ENCODE assay signal across 21 mouse cellular contexts in genomic region chr8:71626753-71627152, GRCm38 (mm10). TPM values are rescaled to one million over a fixed set of nuclear protein-coding genes. Genes with fewer than 3 reads are reported as not detected.
DNase-seq lines count a peak whose midpoint lies in the region; ATAC-seq and TF ChIP-seq lines count a peak whose summit lies in the region.
"Had no signal": no experiment of that assay in that cellular context is flagged by ENCODE, and none has a peak within 500 bp of the region (broad histone marks: within the 10 kb centered on the region; RNA-seq: fewer than 3 reads in every experiment).

No protein-coding gene starts in this region.

- no peak overlapping the region for H3K9ac ChIP-seq in heart, postnatal 0 days (replicated peaks; ENCODE audit: low read depth, low read length)
- no peak overlapping the region for H3K9ac ChIP-seq in lung, embryonic 15.5 days
- peak overlapping the region; percentile 0; the same call in 1 of the 2 replicates for H3K9ac ChIP-seq in ES-Bruce4 (ENCODE audit: low read depth, poor library complexity, severe bottlenecking)
- H3K9ac ChIP-seq in embryonic facial prominence, embryonic 15.5 days, result no peak overlapping the region
- H3K9ac ChIP-seq: hindbrain, embryonic 15.5 days; intestine, embryonic 15.5 days; limb, embryonic 12.5 days; liver, embryonic 12.5 days had no signal

- H3K27me3 ChIP-seq in heart, postnatal 0 days (ENCODE audit: control insufficient read depth, insufficient read depth, low read length), result peaks cover 16% of the 10 kb centered on the region
- H3K27me3 ChIP-seq in lung, embryonic 15.5 days, result peaks cover 10% of the 10 kb centered on the region
- no peaks in the 10 kb centered on the region for H3K27me3 ChIP-seq in ES-Bruce4 (ENCODE audit: control insufficient read depth, insufficient read depth, low read length, poor library complexity, severe bottlenecking)
- H3K27me3 ChIP-seq in embryonic facial prominence, embryonic 15.5 days, result peaks cover 7% of the 10 kb centered on the region
- H3K27me3 ChIP-seq: hindbrain, embryonic 15.5 days had no signal

- peaks cover 15% of the 10 kb centered on the region for H3K4me1 ChIP-seq in heart, postnatal 0 days (ENCODE audit: control insufficient read depth, insufficient read depth)
- peaks cover 30% of the 10 kb centered on the region for H3K4me1 ChIP-seq in lung, embryonic 15.5 days
- H3K4me1 ChIP-seq in ES-Bruce4 (ENCODE audit: control insufficient read depth, insufficient read depth, low read length), result peaks cover 10% of the 10 kb centered on the region
- peaks cover 34% of the 10 kb centered on the region for H3K4me1 ChIP-seq in embryonic facial prominence, embryonic 15.5 days

- no peak for ATAC-seq in heart, postnatal 0 days (ENCODE audit: insufficient read depth, low read depth)
- ATAC-seq in lung, embryonic 15.5 days (ENCODE audit: borderline replicate concordance, extremely low read depth, low FRiP score, low TSS enrichment), result no peak
- ATAC-seq in embryonic facial prominence, embryonic 15.5 days (ENCODE audit: insufficient number of reproducible peaks, low FRiP score, low TSS enrichment, low read depth), result no peak
- ATAC-seq: intestine, embryonic 15.5 days; liver, embryonic 12.5 days; lung, postnatal 0 days had no signal

- peaks cover 20% of the 10 kb centered on the region for H3K9me3 ChIP-seq in heart, postnatal 0 days (replicated peaks; ENCODE audit: control insufficient read depth, low read length)
- H3K9me3 ChIP-seq in lung, embryonic 15.5 days, result peaks cover 5% of the 10 kb centered on the region; the same call in 1 of the 2 replicates
- H3K9me3 ChIP-seq in ES-Bruce4 (replicated peaks; ENCODE audit: control insufficient read depth, insufficient read depth, low read length, poor library complexity, severe bottlenecking), result peaks cover 21% of the 10 kb centered on the region
- peaks cover 11% of the 10 kb centered on the region for H3K9me3 ChIP-seq in embryonic facial prominence, embryonic 15.5 days (replicated peaks)
- H3K9me3 ChIP-seq: hindbrain, embryonic 15.5 days had no signal

- no peak for TF ChIP-seq EP300 in heart, postnatal 0 days (IDR thresholded peaks at IDR 0.05; ENCODE audit: low read depth)
- no peak for TF ChIP-seq EP300 in ES-Bruce4 (IDR thresholded peaks at IDR 0.05; ENCODE audit: insufficient read depth, low read depth, low read length)

- peaks cover 44% of the 10 kb centered on the region for H3K36me3 ChIP-seq in heart, postnatal 0 days (replicated peaks; ENCODE audit: control insufficient read depth, insufficient read depth, low read length)
- peaks cover 27% of the 10 kb centered on the region for H3K36me3 ChIP-seq in lung, embryonic 15.5 days
- peaks cover 28% of the 10 kb centered on the region for H3K36me3 ChIP-seq in ES-Bruce4 (ENCODE audit: control insufficient read depth, insufficient read depth, low read length, poor library complexity, severe bottlenecking)
- peaks cover 47% of the 10 kb centered on the region for H3K36me3 ChIP-seq in embryonic facial prominence, embryonic 15.5 days

- TF ChIP-seq CTCF in heart, postnatal 0 days (IDR thresholded peaks at IDR 0.05; ENCODE audit: low read depth), result no peak
- TF ChIP-seq CTCF in ES-Bruce4 (IDR thresholded peaks at IDR 0.05; ENCODE audit: low read depth, low read length), result no peak

- DNase-seq in heart, postnatal 0 days (ENCODE audit: low spot score), result no peak
- DNase-seq in heart, postnatal 25 days (ENCODE audit: low spot score), result no peak
- DNase-seq in lung, postnatal 25 days (ENCODE audit: low spot score), result no peak
- DNase-seq in thymus, postnatal 14 days, result no peak
- DNase-seq: adrenal gland, postnatal 25 days; B cell, adult 2 months; cerebellum, adult 9-10 months; gastrocnemius, postnatal 25 days; kidney, adult 8-10 months; kidney, postnatal 25 days; right cerebral cortex, postnatal 14 days; spleen, adult 18-20 months had no signal

- TF ChIP-seq POLR2A in ES-Bruce4 (IDR thresholded peaks at IDR 0.05; ENCODE audit: insufficient read depth, low read length), result no peak

- 86% methylated on average over 9 of the region's 9 CpGs for WGBS in heart, postnatal 0 days
- WGBS in lung, embryonic 15.5 days, result 84% methylated on average over 9 of the region's 9 CpGs
- 73% methylated on average over 9 of the region's 9 CpGs for WGBS in embryonic facial prominence, embryonic 15.5 days

- intact Hi-C loops in heart, postnatal 25 days (cut with DNase I), result no loop called here

- H3K4me3 ChIP-seq in heart, postnatal 0 days (ENCODE audit: low read depth, low read length), result no peak overlapping the region
- no peak overlapping the region for H3K4me3 ChIP-seq in lung, embryonic 15.5 days
- no peak overlapping the region for H3K4me3 ChIP-seq in ES-Bruce4 (ENCODE audit: low read depth, low read length)
- H3K4me3 ChIP-seq in embryonic facial prominence, embryonic 15.5 days (replicated peaks), result no peak overlapping the region
- H3K4me3 ChIP-seq: hindbrain, embryonic 15.5 days; intestine, embryonic 15.5 days; limb, embryonic 12.5 days; liver, embryonic 12.5 days had no signal

- peak overlapping the region; percentile 88 for H3K27ac ChIP-seq in heart, postnatal 0 days (ENCODE audit: low read depth)
- peak overlapping the region; percentile 72 for H3K27ac ChIP-seq in lung, embryonic 15.5 days
- peak overlapping the region; percentile 15 for H3K27ac ChIP-seq in ES-Bruce4 (ENCODE audit: insufficient read depth, low read length)
- peak overlapping the region; percentile 68 for H3K27ac ChIP-seq in embryonic facial prominence, embryonic 15.5 days (replicated peaks)

- H3K4me2 ChIP-seq in heart, postnatal 0 days (ENCODE audit: low read depth, low read length), result no peak overlapping the region
- no peak overlapping the region for H3K4me2 ChIP-seq in lung, embryonic 15.5 days
- no peak overlapping the region for H3K4me2 ChIP-seq in embryonic facial prominence, embryonic 15.5 days (replicated peaks)
- H3K4me2 ChIP-seq: hindbrain, embryonic 15.5 days; intestine, embryonic 15.5 days; limb, embryonic 12.5 days; liver, embryonic 12.5 days; midbrain, embryonic 11.5 days had no signal

RNA-seq across cellular contexts. Expression of gene Colgalt1, which starts 16.0 kb away (rescaled TPM):
- 84.1 and 108 TPM in 2 replicates for total RNA-seq in heart, postnatal 0 days (2014; rRNA removed; ENCODE audit: low replicate concordance)
- polyA plus RNA-seq in heart, postnatal 0 days (2015; fragmentation: Nextera tagmentation; extraction: Ambion mirVana), result 32.7 and 35.4 TPM in 2 replicates
- total RNA-seq in heart, postnatal 25 days (2021), result 10 to 100 TPM; 41.3 to 43.1 TPM
- polyA plus RNA-seq in lung, embryonic 15.5 days (2015; fragmentation: Nextera tagmentation; extraction: Ambion mirVana), result 77.9 and 79.3 TPM in 2 replicates
- 83.2 and 85.2 TPM in 2 replicates for polyA plus RNA-seq in ES-Bruce4 (2011; ENCODE audit: insufficient read depth, insufficient read length, low read depth, missing spikeins)
- polyA plus RNA-seq in embryonic facial prominence, embryonic 15.5 days (2015; fragmentation: Nextera tagmentation; extraction: Ambion mirVana), result 94.6 and 98.9 TPM in 2 replicates

RNA-seq across cellular contexts. Expression of gene Fam129c, which starts 29.3 kb away (rescaled TPM):
- 0.04 and 12.6 TPM in 2 replicates for total RNA-seq in heart, postnatal 0 days (2014; rRNA removed; ENCODE audit: low replicate concordance)
- 0.59 and 1.6 TPM in 2 replicates for polyA plus RNA-seq in heart, postnatal 0 days (2015; fragmentation: Nextera tagmentation; extraction: Ambion mirVana)
- 1 to 10 TPM in 1 of 2 experiments, under 1 TPM in 1; 0.81 to 1.5 TPM for total RNA-seq in heart, postnatal 25 days (2021)
- polyA plus RNA-seq in lung, embryonic 15.5 days (2015; fragmentation: Nextera tagmentation; extraction: Ambion mirVana), result 3.1 and 3.4 TPM in 2 replicates
- polyA plus RNA-seq in ES-Bruce4 (2011; ENCODE audit: insufficient read depth, insufficient read length, low read depth, missing spikeins), result 6.4 and 9.0 TPM in 2 replicates
- polyA plus RNA-seq in embryonic facial prominence, embryonic 15.5 days (2015; fragmentation: Nextera tagmentation; extraction: Ambion mirVana), result 3.1 and 4.7 TPM in 2 replicates

RNA-seq across cellular contexts. Expression of gene Pgls, which starts 34.8 kb away (rescaled TPM):
- total RNA-seq in heart, postnatal 0 days (2014; rRNA removed; ENCODE audit: low replicate concordance), result 333 and 425 TPM in 2 replicates
- polyA plus RNA-seq in heart, postnatal 0 days (2015; fragmentation: Nextera tagmentation; extraction: Ambion mirVana), result 210 and 212 TPM in 2 replicates
- total RNA-seq in heart, postnatal 25 days (2021), result 10 to 100 TPM; 68.1 to 75.9 TPM
- 228 and 230 TPM in 2 replicates for polyA plus RNA-seq in lung, embryonic 15.5 days (2015; fragmentation: Nextera tagmentation; extraction: Ambion mirVana)
- 57.2 and 65.6 TPM in 2 replicates for polyA plus RNA-seq in ES-Bruce4 (2011; ENCODE audit: insufficient read depth, insufficient read length, low read depth, missing spikeins)
- 220 and 229 TPM in 2 replicates for polyA plus RNA-seq in embryonic facial prominence, embryonic 15.5 days (2015; fragmentation: Nextera tagmentation; extraction: Ambion mirVana)

RNA-seq across cellular contexts. Expression of gene Unc13a, which starts 44.8 kb away (rescaled TPM):
- 0.57 and 1.2 TPM in 2 replicates for total RNA-seq in heart, postnatal 0 days (2014; rRNA removed; ENCODE audit: low replicate concordance)
- polyA plus RNA-seq in heart, postnatal 0 days (2015; fragmentation: Nextera tagmentation; extraction: Ambion mirVana), result 0.51 and 0.60 TPM in 2 replicates
- total RNA-seq in heart, postnatal 25 days (2021), result under 1 TPM; 0.73 to 0.83 TPM
- polyA plus RNA-seq in lung, embryonic 15.5 days (2015; fragmentation: Nextera tagmentation; extraction: Ambion mirVana), result 0.66 and 0.81 TPM in 2 replicates
- polyA plus RNA-seq in ES-Bruce4 (2011; ENCODE audit: insufficient read depth, insufficient read length, low read depth, missing spikeins), result 3.8 and 6.3 TPM in 2 replicates
- polyA plus RNA-seq in embryonic facial prominence, embryonic 15.5 days (2015; fragmentation: Nextera tagmentation; extraction: Ambion mirVana), result 1.2 and 2.0 TPM in 2 replicates

RNA-seq across cellular contexts. Expression of gene Jak3, which starts 49.3 kb away (rescaled TPM):
- total RNA-seq in heart, postnatal 0 days (2014; rRNA removed; ENCODE audit: low replicate concordance), result 14.6 and 16.9 TPM in 2 replicates
- polyA plus RNA-seq in heart, postnatal 0 days (2015; fragmentation: Nextera tagmentation; extraction: Ambion mirVana), result 5.7 and 5.8 TPM in 2 replicates
- total RNA-seq in heart, postnatal 25 days (2021), result 1 to 10 TPM; 7.8 to 8.5 TPM
- 9.9 TPM in 2 replicates for polyA plus RNA-seq in lung, embryonic 15.5 days (2015; fragmentation: Nextera tagmentation; extraction: Ambion mirVana)
- polyA plus RNA-seq in ES-Bruce4 (2011; ENCODE audit: insufficient read depth, insufficient read length, low read depth, missing spikeins), result 8.0 and 9.7 TPM in 2 replicates
- polyA plus RNA-seq in embryonic facial prominence, embryonic 15.5 days (2015; fragmentation: Nextera tagmentation; extraction: Ambion mirVana), result 5.3 and 6.3 TPM in 2 replicates

Comparison
In these comparisons a context has a peak if more than half of its experiments do, and no peak if none do; other contexts are left out.
1. H3K27ac ChIP-seq: peak in every context shown above with its lines; median percentile 88 in heart, postnatal 0 days; 72 in lung, embryonic 15.5 days; 68 in embryonic facial prominence, embryonic 15.5 days; 15 in ES-Bruce4.